Mouse (Mus musculus): ENCODE results near the gene Nmt2.

DNA sequence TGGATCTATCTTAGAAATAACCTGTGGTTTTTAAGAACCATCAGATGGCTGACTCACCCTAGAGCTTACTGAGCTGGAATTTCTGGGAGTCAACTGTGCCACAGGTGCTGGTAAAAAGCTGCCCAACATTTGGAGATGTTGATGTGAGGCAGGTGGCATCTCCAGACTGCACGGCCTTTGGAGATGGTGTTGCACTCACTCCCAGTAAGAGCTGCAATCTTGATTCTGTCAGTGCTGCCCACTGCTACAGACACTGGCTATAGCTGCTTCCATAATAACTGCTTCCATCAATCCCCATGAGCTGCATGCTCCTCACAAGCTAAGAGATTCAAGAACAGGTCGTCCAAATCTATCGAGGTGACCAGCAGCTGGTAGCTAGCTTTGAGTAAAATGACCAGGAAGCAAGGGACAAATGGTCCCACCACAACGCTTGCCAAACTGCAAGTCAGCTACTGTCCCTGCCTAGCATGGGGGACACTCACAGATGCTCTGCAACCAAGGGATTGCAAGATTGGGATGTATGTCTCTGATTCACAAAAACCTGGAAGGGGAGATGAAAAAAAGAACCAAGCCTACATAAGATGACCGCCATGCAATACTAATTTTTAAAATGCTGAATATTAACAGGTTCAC is 47.2 kb downstream of the Nmt2 start:
- TF ChIP-seq CTCF (conservative IDR thresholded peaks at IDR 0.05; ENCODE audit: low read length) = no peak
- TF ChIP-seq NANOG (IDR thresholded peaks at IDR 0.05; ENCODE audit: borderline replicate concordance, low read length) = no peak
- TF ChIP-seq POU5F1 (IDR thresholded peaks at IDR 0.05; ENCODE audit: borderline replicate concordance, low read length) = no peak
